Mouse (Mus musculus) heart, embryonic 10.5 days (tissue): ENCODE measurements at regions not wholly inside any gene's neighbourhood (a gene's known extent, or its start where the extent isn't known, plus 50 kb on each side); places are given as distances from the start of the nearest gene placed in this dataset.

Experiments
- DNase-seq: peaks from one replicate; pipeline ENCODE4 v3.0.0-alpha.2; 2017; ENCODE audit warnings: low spot score
- H3K27ac ChIP-seq: fragments of 300-500 bp; sonication (generic); 2 replicates; pipeline ENCODE4 v1.5.1; 2016; ENCODE audit warnings: mild to moderate bottlenecking
- H3K27me3 ChIP-seq: fragments of 300-500 bp; sonication (generic); 2 replicates; pipeline ENCODE4 v1.6.1; 2016; ENCODE audit warnings: mild to moderate bottlenecking; ENCODE audit not compliant: poor library complexity, insufficient read depth, severe bottlenecking
- H3K36me3 ChIP-seq: fragments of 300-500 bp; sonication (generic); 2 replicates; pipeline ENCODE4 v1.6.1; 2016; ENCODE audit warnings: mild to moderate bottlenecking, moderate library complexity
- H3K4me1 ChIP-seq: fragments of 300-500 bp; sonication (generic); 2 replicates; pipeline ENCODE4 v1.6.1; 2016; ENCODE audit warnings: mild to moderate bottlenecking
- H3K4me3 ChIP-seq: fragments of 300-500 bp; sonication (generic); 2 replicates; pipeline ENCODE4 v1.5.1; 2016; ENCODE audit warnings: mild to moderate bottlenecking, moderate library complexity
- H3K9me3 ChIP-seq: fragments of 300-500 bp; sonication (generic); 2 replicates; pipeline ENCODE4 v1.6.1; 2016; ENCODE audit warnings: mild to moderate bottlenecking, moderate library complexity
- WGBS: fragments of 180-500 bp; shearing (Covaris S2); methylation state at CpG from one replicate; pipeline ENCODE4 v1.1.7; 2016; 5-methylcytosine and 5-hydroxymethylcytosine counted together

GRCm38 (mm10) chr6:93265164-93265563 lies 321.9 kb upstream of the Adamts9 start:
- Histone ChIP-seq H3K27ac (no peak overlapping the region), H3K9me3 (no peaks in the 10 kb centered on the region), H3K27me3 (no peaks in the 10 kb centered on the region), H3K36me3 (no peaks in the 10 kb centered on the region), H3K4me1 (no peaks in the 10 kb centered on the region), H3K4me3 (no peak overlapping the region)
- no peak for DNase-seq
- WGBS, result 91% methylated on average over 2 of the region's 2 CpGs

- 87% methylated on average over 4 of the region's 4 CpGs for WGBS
- Histone ChIP-seq H3K9me3 (no peaks in the 10 kb centered on the region), H3K27me3 (no peaks in the 10 kb centered on the region), H3K4me3 (no peak overlapping the region), H3K27ac (no peak overlapping the region), H3K36me3 (no peaks in the 10 kb centered on the region), H3K4me1 (peaks cover 28% of the 10 kb centered on the region)
- no peak for DNase-seq
These were observed 317.5 kb upstream of the Adamts9 start for GRCm38 (mm10) chr6:93260827-93261226.

GRCm38 (mm10) chr6:93257130-93257841 lies 314.0 kb upstream of the Adamts9 start:
- WGBS, result 35% methylated on average over 5 of the region's 5 CpGs
- H3K27ac ChIP-seq, result peak overlapping the region; percentile 73
- H3K9me3 ChIP-seq, result no peaks in the 10 kb centered on the region
- H3K36me3 ChIP-seq, result no peaks in the 10 kb centered on the region
- peaks cover 36% of the 10 kb centered on the region for H3K4me1 ChIP-seq
- H3K27me3 ChIP-seq, result no peaks in the 10 kb centered on the region
- H3K4me3 ChIP-seq, result no peak overlapping the region
- DNase-seq, result no peak

- Histone ChIP-seq H3K4me1 (peaks cover 35% of the 10 kb centered on the region), H3K36me3 (no peaks in the 10 kb centered on the region), H3K27me3 (no peaks in the 10 kb centered on the region), H3K4me3 (no peak overlapping the region), H3K9me3 (no peaks in the 10 kb centered on the region), H3K27ac (no peak overlapping the region)
- no peak for DNase-seq
- 79% methylated on average over 7 of the region's 7 CpGs for WGBS
These were observed 310.5 kb upstream of the Adamts9 start for GRCm38 (mm10) chr6:93253746-93254145.

- H3K4me1 ChIP-seq, result peaks cover 15% of the 10 kb centered on the region
- H3K27ac ChIP-seq, result no peak overlapping the region
- no peaks in the 10 kb centered on the region for H3K9me3 ChIP-seq
- no peak overlapping the region for H3K4me3 ChIP-seq
- H3K36me3 ChIP-seq, result no peaks in the 10 kb centered on the region
- H3K27me3 ChIP-seq, result no peaks in the 10 kb centered on the region
- WGBS, result 87% methylated on average over 4 of the region's 4 CpGs
- DNase-seq, result no peak
These were observed 305.7 kb upstream of the Adamts9 start for GRCm38 (mm10) chr6:93248973-93249372.

- Histone ChIP-seq H3K4me3 (no peak overlapping the region), H3K27ac (no peak overlapping the region), H3K36me3 (no peaks in the 10 kb centered on the region), H3K27me3 (no peaks in the 10 kb centered on the region), H3K4me1 (peaks cover 7% of the 10 kb centered on the region; the same call in 1 of the 2 replicates), H3K9me3 (peaks cover 4% of the 10 kb centered on the region; the same call in 1 of the 2 replicates)
- DNase-seq, result no peak
- WGBS, result 68% methylated on average over 6 of the region's 6 CpGs
These were observed 303.4 kb upstream of the Adamts9 start for GRCm38 (mm10) chr6:93246498-93247242.

- DNase-seq, result no peak
- H3K4me1 ChIP-seq, result peaks cover 33% of the 10 kb centered on the region
- 77% methylated on average over 5 of the region's 5 CpGs for WGBS
- no peaks in the 10 kb centered on the region for H3K9me3 ChIP-seq
- no peaks in the 10 kb centered on the region for H3K27me3 ChIP-seq
- H3K27ac ChIP-seq, result no peak overlapping the region
- H3K36me3 ChIP-seq, result no peaks in the 10 kb centered on the region
- H3K4me3 ChIP-seq, result no peak overlapping the region
These were observed 292.3 kb upstream of the Adamts9 start for GRCm38 (mm10) chr6:93235550-93235949.

GRCm38 (mm10) chr6:93232636-93233035 lies 289.3 kb upstream of the Adamts9 start:
- Histone ChIP-seq H3K27ac (peak overlapping the region; percentile 1; the same call in 1 of the 2 replicates), H3K9me3 (no peaks in the 10 kb centered on the region), H3K4me3 (no peak overlapping the region), H3K36me3 (no peaks in the 10 kb centered on the region), H3K27me3 (no peaks in the 10 kb centered on the region), H3K4me1 (peaks cover 33% of the 10 kb centered on the region)
- DNase-seq, result no peak
- 55% methylated on average over 9 of the region's 9 CpGs for WGBS

- no peaks in the 10 kb centered on the region for H3K9me3 ChIP-seq
- peaks cover 25% of the 10 kb centered on the region for H3K4me1 ChIP-seq
- no peak overlapping the region for H3K4me3 ChIP-seq
- 47% methylated on average over 5 of the region's 5 CpGs for WGBS
- 0 out of 2 replicates have a peak overlapping the region, but pooled peaks have one; percentile 23 for H3K27ac ChIP-seq
- no peak for DNase-seq
- H3K27me3 ChIP-seq, result no peaks in the 10 kb centered on the region
- no peaks in the 10 kb centered on the region for H3K36me3 ChIP-seq
These were observed 287.2 kb upstream of the Adamts9 start for GRCm38 (mm10) chr6:93230450-93230849.

- no peak overlapping the region for H3K27ac ChIP-seq
- no peaks in the 10 kb centered on the region for H3K36me3 ChIP-seq
- H3K27me3 ChIP-seq, result no peaks in the 10 kb centered on the region
- H3K9me3 ChIP-seq, result no peaks in the 10 kb centered on the region
- no peak overlapping the region for H3K4me3 ChIP-seq
- H3K4me1 ChIP-seq, result peaks cover 21% of the 10 kb centered on the region
- no peak for DNase-seq
- 83% methylated on average over 2 of the region's 2 CpGs for WGBS
These were observed 286.0 kb upstream of the Adamts9 start for GRCm38 (mm10) chr6:93229320-93229719.

- Histone ChIP-seq H3K27me3 (no peaks in the 10 kb centered on the region), H3K9me3 (no peaks in the 10 kb centered on the region), H3K36me3 (no peaks in the 10 kb centered on the region), H3K4me1 (peaks cover 12% of the 10 kb centered on the region), H3K4me3 (no peak overlapping the region), H3K27ac (peak overlapping the region; percentile 64; the same call in 1 of the 2 replicates)
- DNase-seq, result no peak
- WGBS, result 50% methylated on average over 8 of the region's 8 CpGs
These were observed 280.6 kb upstream of the Adamts9 start for GRCm38 (mm10) chr6:93223610-93224550.

- H3K9me3 ChIP-seq, result no peaks in the 10 kb centered on the region
- H3K4me3 ChIP-seq, result no peak overlapping the region
- no peak for DNase-seq
- 49% methylated on average over 4 of the region's 4 CpGs for WGBS
- peaks cover 14% of the 10 kb centered on the region for H3K4me1 ChIP-seq
- peak overlapping the region; percentile 77 for H3K27ac ChIP-seq
- H3K27me3 ChIP-seq, result no peaks in the 10 kb centered on the region
- H3K36me3 ChIP-seq, result no peaks in the 10 kb centered on the region
These were observed 274.8 kb upstream of the Adamts9 start for GRCm38 (mm10) chr6:93218015-93218593.
